Mouse (Mus musculus): ENCODE results near the gene Gm21750. TPM values are rescaled to one million over a fixed set of nuclear protein-coding genes. Genes with fewer than 3 reads are reported as not detected.

Gm21750 gene
- polyA plus RNA-seq, 1 experiment, result not detected

GRCm38 (mm10) chr14:73687726-73688125 lies 26.7 kb downstream of the Gm21750 start:
- H3ac ChIP-seq (ENCODE audit: control insufficient read depth, insufficient read length, low read depth), result no peak overlapping the region
- no peaks in the 10 kb centered on the region for H3K79me2 ChIP-seq (ENCODE audit: control insufficient read depth, insufficient read depth)
- TF ChIP-seq MYOD1 (IDR thresholded peaks at IDR 0.05; ENCODE audit: control insufficient read depth, insufficient read length, low read depth), result no peak
- TF ChIP-seq USF1 (IDR thresholded peaks at IDR 0.05; ENCODE audit: low read depth), result no peak
- TF ChIP-seq CTCF (IDR thresholded peaks at IDR 0.05; ENCODE audit: control insufficient read depth, insufficient read depth, insufficient read length), result no peak
- no peak for TF ChIP-seq FOSL1 (IDR thresholded peaks at IDR 0.05; ENCODE audit: insufficient read depth, low read length, poor library complexity, severe bottlenecking)
- no peak for TF ChIP-seq MYOG (IDR thresholded peaks at IDR 0.05; ENCODE audit: control insufficient read depth, extremely low read depth, insufficient read length)
- no peak for TF ChIP-seq CEBPB (IDR thresholded peaks at IDR 0.05; ENCODE audit: low read depth)
- no peak for TF ChIP-seq MAX (IDR thresholded peaks at IDR 0.05)
- H3K79me3 ChIP-seq (ENCODE audit: low read depth), result no peaks in the 10 kb centered on the region
- H3K36me3 ChIP-seq (ENCODE audit: control insufficient read depth, insufficient read depth), result no peaks in the 10 kb centered on the region
- H3K4me3 ChIP-seq (ENCODE audit: insufficient read depth, poor library complexity, severe bottlenecking), result no peak overlapping the region
- H3K27me3 ChIP-seq (ENCODE audit: control insufficient read depth, insufficient read depth, insufficient read length), result no peaks in the 10 kb centered on the region

DNA sequence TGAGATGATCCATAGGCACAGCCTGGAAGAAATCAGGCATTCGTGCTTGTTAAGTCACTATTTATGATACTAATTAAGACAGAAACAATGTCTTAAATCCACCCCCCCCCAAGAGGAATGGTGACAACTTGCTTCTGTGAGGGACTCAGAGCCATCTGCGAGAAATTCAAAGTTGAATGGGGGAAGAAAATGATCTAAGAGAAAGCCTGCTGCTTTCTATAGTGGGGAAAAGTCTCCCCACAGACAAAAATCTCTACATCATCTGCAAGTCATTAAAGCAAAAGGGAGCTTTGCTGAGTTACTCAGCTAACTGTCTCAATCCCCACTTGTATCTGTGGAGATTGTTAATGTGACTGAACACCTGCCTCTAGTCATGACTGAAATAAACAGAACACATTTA lies 27.4 kb downstream of the Gm21750 start:
- no peak overlapping the region for H3K4me3 ChIP-seq (ENCODE audit: insufficient read depth, poor library complexity, severe bottlenecking)
- H3K36me3 ChIP-seq (ENCODE audit: control insufficient read depth, insufficient read depth), result no peaks in the 10 kb centered on the region
- H3ac ChIP-seq (ENCODE audit: control insufficient read depth, insufficient read length, low read depth), result no peak overlapping the region
- no peaks in the 10 kb centered on the region for H3K79me3 ChIP-seq (ENCODE audit: low read depth)
- no peaks in the 10 kb centered on the region for H3K79me2 ChIP-seq (ENCODE audit: control insufficient read depth, insufficient read depth)
- H3K27me3 ChIP-seq (ENCODE audit: control insufficient read depth, insufficient read depth, insufficient read length), result no peaks in the 10 kb centered on the region
- TF ChIP-seq FOSL1 (IDR thresholded peaks at IDR 0.05; ENCODE audit: insufficient read depth, low read length, poor library complexity, severe bottlenecking) (no peak), CTCF (IDR thresholded peaks at IDR 0.05; ENCODE audit: control insufficient read depth, insufficient read depth, insufficient read length) (no peak), CEBPB (IDR thresholded peaks at IDR 0.05; ENCODE audit: low read depth) (no peak), MYOG (IDR thresholded peaks at IDR 0.05; ENCODE audit: control insufficient read depth, extremely low read depth, insufficient read length) (no peak), USF1 (IDR thresholded peaks at IDR 0.05; ENCODE audit: low read depth) (no peak), MAX (IDR thresholded peaks at IDR 0.05) (no peak), MYOD1 (IDR thresholded peaks at IDR 0.05; ENCODE audit: control insufficient read depth, insufficient read length, low read depth) (no peak)

DNA sequence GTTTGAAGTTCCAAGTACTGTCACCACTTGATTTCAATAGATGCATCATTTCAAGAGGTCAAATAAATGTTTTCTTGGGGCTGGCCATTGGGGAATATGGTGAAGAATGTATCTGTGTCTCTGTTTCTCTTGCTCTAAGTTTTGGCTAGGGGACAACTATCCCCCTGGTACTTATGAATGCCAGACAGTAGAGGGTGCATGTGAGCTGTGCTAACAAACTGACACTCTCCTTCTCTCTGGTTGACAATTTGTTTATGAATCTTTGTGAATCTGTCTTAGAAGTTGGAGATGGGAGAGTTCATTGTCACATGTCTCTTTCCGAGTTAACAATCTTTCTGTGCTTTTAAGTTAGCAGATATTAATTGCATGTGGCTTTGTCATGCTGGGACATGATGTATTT lies 39.2 kb downstream of the Gm21750 start:
- H3K4me3 ChIP-seq (ENCODE audit: insufficient read depth, poor library complexity, severe bottlenecking), result no peak overlapping the region
- TF ChIP-seq MYOG (IDR thresholded peaks at IDR 0.05; ENCODE audit: control insufficient read depth, extremely low read depth, insufficient read length), result no peak
- TF ChIP-seq USF1 (IDR thresholded peaks at IDR 0.05; ENCODE audit: low read depth), result no peak
- no peak for TF ChIP-seq MYOD1 (IDR thresholded peaks at IDR 0.05; ENCODE audit: control insufficient read depth, insufficient read length, low read depth)
- TF ChIP-seq MAX (IDR thresholded peaks at IDR 0.05), result no peak
- TF ChIP-seq FOSL1 (IDR thresholded peaks at IDR 0.05; ENCODE audit: insufficient read depth, low read length, poor library complexity, severe bottlenecking), result no peak
- TF ChIP-seq CTCF (IDR thresholded peaks at IDR 0.05; ENCODE audit: control insufficient read depth, insufficient read depth, insufficient read length), result no peak
- no peak for TF ChIP-seq CEBPB (IDR thresholded peaks at IDR 0.05; ENCODE audit: low read depth)
- H3ac ChIP-seq (ENCODE audit: control insufficient read depth, insufficient read length, low read depth), result no peak overlapping the region
- no peaks in the 10 kb centered on the region for H3K36me3 ChIP-seq (ENCODE audit: control insufficient read depth, insufficient read depth)
- H3K79me2 ChIP-seq (ENCODE audit: control insufficient read depth, insufficient read depth), result no peaks in the 10 kb centered on the region
- H3K27me3 ChIP-seq (ENCODE audit: control insufficient read depth, insufficient read depth, insufficient read length), result no peaks in the 10 kb centered on the region
- no peaks in the 10 kb centered on the region for H3K79me3 ChIP-seq (ENCODE audit: low read depth)

DNA sequence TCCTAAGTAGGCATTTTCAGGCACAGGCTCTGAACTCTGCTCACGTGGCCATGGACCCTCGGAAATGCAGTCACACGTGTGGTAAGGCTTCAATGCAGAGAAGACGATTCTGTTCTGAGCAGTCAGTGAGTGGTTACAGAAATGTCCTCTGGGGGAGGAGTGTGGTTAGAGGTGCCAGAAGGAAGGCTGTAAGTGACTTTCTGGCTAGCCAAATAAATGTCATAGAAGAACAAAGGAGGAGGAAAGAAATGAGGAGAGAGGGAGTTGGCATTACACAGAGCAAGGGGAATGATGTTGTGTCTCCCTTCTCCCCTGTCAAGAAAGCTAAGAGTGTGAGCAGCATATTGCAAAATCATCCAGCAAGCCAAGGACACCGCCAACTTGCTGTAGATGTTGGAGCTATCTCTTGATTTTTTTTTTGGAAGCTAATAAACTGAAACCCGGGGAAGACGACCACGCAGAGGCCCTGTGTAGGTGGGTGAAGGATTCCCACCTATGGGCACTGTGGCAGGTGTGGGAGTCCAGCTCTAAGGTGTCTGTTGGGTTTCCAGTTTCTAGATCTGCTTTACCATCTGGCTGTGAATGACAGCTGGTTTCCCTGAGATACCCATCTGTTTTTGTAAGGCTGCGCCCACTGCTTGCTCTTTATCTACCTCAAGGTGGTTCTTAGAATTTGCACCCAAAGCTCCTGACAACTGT lies 48.5 kb downstream of the Gm21750 start:
- H3K27me3 ChIP-seq (ENCODE audit: control insufficient read depth, insufficient read depth, insufficient read length), result no peaks in the 10 kb centered on the region
- TF ChIP-seq MYOG (IDR thresholded peaks at IDR 0.05; ENCODE audit: control insufficient read depth, extremely low read depth, insufficient read length) (no peak), CTCF (IDR thresholded peaks at IDR 0.05; ENCODE audit: control insufficient read depth, insufficient read depth, insufficient read length) (no peak), MYOD1 (IDR thresholded peaks at IDR 0.05; ENCODE audit: control insufficient read depth, insufficient read length, low read depth) (no peak), FOSL1 (IDR thresholded peaks at IDR 0.05; ENCODE audit: insufficient read depth, low read length, poor library complexity, severe bottlenecking) (no peak), USF1 (IDR thresholded peaks at IDR 0.05; ENCODE audit: low read depth) (no peak), MAX (IDR thresholded peaks at IDR 0.05) (no peak), CEBPB (IDR thresholded peaks at IDR 0.05; ENCODE audit: low read depth) (no peak)
- H3ac ChIP-seq (ENCODE audit: control insufficient read depth, insufficient read length, low read depth), result no peak overlapping the region
- no peaks in the 10 kb centered on the region for H3K36me3 ChIP-seq (ENCODE audit: control insufficient read depth, insufficient read depth)
- no peak overlapping the region for H3K4me3 ChIP-seq (ENCODE audit: insufficient read depth, poor library complexity, severe bottlenecking)
- no peaks in the 10 kb centered on the region for H3K79me3 ChIP-seq (ENCODE audit: low read depth)
- no peaks in the 10 kb centered on the region for H3K79me2 ChIP-seq (ENCODE audit: control insufficient read depth, insufficient read depth)

Other genes starting within 250 kb of the Gm21750 start
- gene Med4, start 151.2 kb upstream of the Gm21750 start, polyA plus RNA-seq (2012; fragmentation: generic; extraction: Trizol), result 31.6 TPM
- 29.7 TPM for gene Sucla2, start 135.9 kb upstream of the Gm21750 start, polyA plus RNA-seq (2012; fragmentation: generic; extraction: Trizol)
- gene Nudt15, start 113.0 kb upstream of the Gm21750 start, polyA plus RNA-seq (2012; fragmentation: generic; extraction: Trizol), result 2.2 TPM